Mouse (Mus musculus): ENCODE data around the gene Mcm10. TPM values are rescaled to one million over a fixed set of nuclear protein-coding genes. Genes with fewer than 3 reads are reported as not detected.

Gene Mcm10
- total RNA-seq (2012; rRNA removed) (73.6 and 87.3 TPM in 2 replicates), total RNA-seq (2014; rRNA removed) (65.2 and 72.6 TPM in 2 replicates), polyA plus RNA-seq (2012; ENCODE audit: insufficient read length, low read depth) (104 and 122 TPM in 2 replicates)

- Histone ChIP-seq H3K27ac (ENCODE audit: insufficient read depth, low read depth) (no peak within 1 kb of the TSS), H3K79me2 (replicated peaks; ENCODE audit: control insufficient read depth, extremely low read depth, insufficient read depth, poor library complexity, severe bottlenecking) (peaks cover 28% of the 10 kb centered on the region), H3K4me3 (replicated peaks in 1 of 3; ENCODE audit: low read depth in 2 of 3, low read length in 2 of 3, poor library complexity in 1 of 3) (peak within 1 kb of the TSS; percentile 81 to 95 (median 84)), H3K9ac (ENCODE audit: insufficient read depth, low read depth) (peak within 1 kb of the TSS; percentile 94), H3K4me2 (ENCODE audit: insufficient read depth, low read depth, poor library complexity, severe bottlenecking) (peak within 1 kb of the TSS; percentile 79), H3K36me3 (replicated peaks in 1 of 2; ENCODE audit: control insufficient read depth in 1 of 2, insufficient read depth in 1 of 2, low read length in 1 of 2) (peaks cover 22 to 23% of the 10 kb centered on the region in 2 experiments), H3K9me3 (replicated peaks; ENCODE audit: low read length) (no peaks in the 10 kb centered on the region), H3K27me3 (replicated peaks) (no peaks in the 10 kb centered on the region), H3K4me1 (ENCODE audit: control insufficient read depth in 1 of 2, insufficient read depth in 2 of 2) (peaks cover 21 to 52% of the 10 kb centered on the region in 2 experiments)
- in situ Hi-C loops (cut with MboI; ENCODE audit: low pct_ligation_motif_present, low pct_unique_long_range_greater_than_20kb, low sequenced_read_pairs) (no loop called here), dilution Hi-C loops (cut with MboI; ENCODE audit: extremely low pct_ligation_motif_present, extremely low pct_unique_long_range_greater_than_20kb, low sequenced_read_pairs) (no loop called here)
- DNase-seq (ENCODE audit: extremely low read depth), result peak; percentile 98
- TF ChIP-seq RCOR1 (conservative IDR thresholded peaks at IDR 0.05; ENCODE audit: low read depth, low read length), result 0 out of 2 replicates have a peak, but pooled peaks have one; percentile 21
- no peak for TF ChIP-seq ZKSCAN1 (IDR thresholded peaks at IDR 0.05; ENCODE audit: borderline replicate concordance, low read depth, low read length)
- TF ChIP-seq SIN3A (IDR thresholded peaks at IDR 0.05; ENCODE audit: low read length), result peak; percentile 97
- peak; percentile 21; the same call in 1 of the 2 replicates for TF ChIP-seq MAX (IDR thresholded peaks at IDR 0.05; ENCODE audit: low read length)
- 0 out of 2 replicates have a peak, but pooled peaks have one; percentile 41 for TF ChIP-seq MEF2A (IDR thresholded peaks at IDR 0.05; ENCODE audit: borderline replicate concordance, low read depth, low read length)
- TF ChIP-seq GABPA (IDR thresholded peaks at IDR 0.05; ENCODE audit: insufficient replicate concordance, low read depth, low read length), result no peak
- TF ChIP-seq NELFE (IDR thresholded peaks at IDR 0.05; ENCODE audit: low read depth, low read length), result peak; percentile 59
- TF ChIP-seq RAD21 (IDR thresholded peaks at IDR 0.05; ENCODE audit: low read depth, low read length), result no peak
- no peak; the same call in 1 of the 2 replicates for TF ChIP-seq MAFK (IDR thresholded peaks at IDR 0.05; ENCODE audit: insufficient replicate concordance, low read length)
- TF ChIP-seq USF1 (IDR thresholded peaks at IDR 0.05; ENCODE audit: low read depth, low read length), result no peak
- no peak for TF ChIP-seq POLR2AphosphoS2 (IDR thresholded peaks at IDR 0.05; ENCODE audit: low read depth, low read length)
- TF ChIP-seq CHD2 (IDR thresholded peaks at IDR 0.05; ENCODE audit: low read length), result peak; percentile 88
- peak; percentile 91 for TF ChIP-seq TBP (conservative IDR thresholded peaks at IDR 0.05; ENCODE audit: low read depth, low read length)
- TF ChIP-seq E2F4 (IDR thresholded peaks at IDR 0.05; ENCODE audit: insufficient replicate concordance, low read depth, low read length), result peak; percentile 97
- TF ChIP-seq ZNF384 (IDR thresholded peaks at IDR 0.05; ENCODE audit: low read depth, low read length), result 0 out of 2 replicates have a peak, but pooled peaks have one; percentile 11
- TF ChIP-seq CTCF (conservative IDR thresholded peaks at IDR 0.05 in 1 of 2, IDR thresholded peaks at IDR 0.05 in 1 of 2; ENCODE audit: low read depth in 2 of 2, low read length in 2 of 2), result no peak
- no peak for TF ChIP-seq BHLHE40 (IDR thresholded peaks at IDR 0.05; ENCODE audit: low read depth, low read length)
- no peak for TF ChIP-seq SMC3 (IDR thresholded peaks at IDR 0.05; ENCODE audit: low read depth, low read length)
- TF ChIP-seq ELF1 (IDR thresholded peaks at IDR 0.05; ENCODE audit: low read depth, low read length), result peak; percentile 88; the same call in 1 of the 2 replicates
- TF ChIP-seq MAZ (IDR thresholded peaks at IDR 0.05; ENCODE audit: low read depth, low read length), result no peak
- no peak for TF ChIP-seq EP300 (IDR thresholded peaks at IDR 0.05; ENCODE audit: low read length)
- no peak for TF ChIP-seq UBTF (IDR thresholded peaks at IDR 0.05; ENCODE audit: low read depth, low read length)
- peak; percentile 45 for TF ChIP-seq NRF1 (IDR thresholded peaks at IDR 0.05; ENCODE audit: low read depth, low read length)
- TF ChIP-seq TCF12 (IDR thresholded peaks at IDR 0.05; ENCODE audit: low read depth, low read length), result peak; percentile 63
- TF ChIP-seq CHD1 (IDR thresholded peaks at IDR 0.05; ENCODE audit: low read depth, low read length), result no peak
- no peak for TF ChIP-seq JUN (IDR thresholded peaks at IDR 0.05; ENCODE audit: insufficient read depth, low read depth, low read length)
- TF ChIP-seq HCFC1 (IDR thresholded peaks at IDR 0.05; ENCODE audit: low read depth, low read length), result peak; percentile 83
- no peak for TF ChIP-seq MYC (IDR thresholded peaks at IDR 0.05; ENCODE audit: low read depth, low read length)
- TF ChIP-seq MXI1 (IDR thresholded peaks at IDR 0.05; ENCODE audit: low read depth, low read length), result peak; percentile 87
- peak; percentile 23; the same call in 1 of the 2 replicates for TF ChIP-seq IRF4 (IDR thresholded peaks at IDR 0.05; ENCODE audit: low read depth, low read length)
- no peak for TF ChIP-seq PAX5 (IDR thresholded peaks at IDR 0.05; ENCODE audit: low read length)
- peak; percentile 87 for TF ChIP-seq KAT2A (IDR thresholded peaks at IDR 0.05; ENCODE audit: insufficient replicate concordance, low read length)
- no peak for TF ChIP-seq ZC3H11A (IDR thresholded peaks at IDR 0.05; ENCODE audit: low read depth, low read length)
- TF ChIP-seq JUND (conservative IDR thresholded peaks at IDR 0.05; ENCODE audit: low read depth, low read length), result peak; percentile 16; the same call in 1 of the 2 replicates
- peak; percentile 82 for TF ChIP-seq POLR2A (IDR thresholded peaks at IDR 0.05; ENCODE audit: low read depth, low read length)
- TF ChIP-seq ETS1 (conservative IDR thresholded peaks at IDR 0.05; ENCODE audit: low read depth, low read length), result peak; percentile 32
- no peak for TF ChIP-seq USF2 (conservative IDR thresholded peaks at IDR 0.05; ENCODE audit: low read depth, low read length)
- TF ChIP-seq ZMIZ1 (IDR thresholded peaks at IDR 0.05; ENCODE audit: low read depth, low read length), result peak; percentile 58; the same call in 1 of the 2 replicates
Measured at GRCm38 (mm10) chr2:5012491-5013324, at the start of gene Mcm10. TSS of gene Mcm10 (minus strand) at chr2:5012791.
